Mouse (Mus musculus): Measurements from ENCODE around the gene Ralb.

DNA sequence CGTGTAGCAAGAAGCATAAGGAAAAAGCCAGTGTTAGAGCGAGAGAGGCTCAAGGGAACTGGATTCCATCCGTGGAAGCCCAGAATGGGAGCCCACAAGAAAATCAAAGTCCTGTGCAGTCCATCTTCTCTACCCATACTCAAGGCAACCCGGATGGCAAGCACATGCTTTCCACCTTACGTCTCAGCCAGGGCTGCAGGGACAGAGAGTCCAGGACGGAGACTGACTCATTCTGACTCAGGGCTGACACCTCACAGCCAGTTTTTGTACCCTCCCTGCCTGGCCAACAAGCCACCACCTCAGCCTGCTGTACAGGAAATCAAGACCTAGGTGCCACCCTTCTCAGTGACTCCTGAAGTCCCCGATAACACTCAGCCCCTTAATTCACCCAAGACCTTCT, 4.9 kb upstream of the Ralb start:
- TF ChIP-seq CTCF (IDR thresholded peaks at IDR 0.05) (no peak), EP300 (IDR thresholded peaks at IDR 0.05) (peak; percentile 58; the same call in 1 of the 2 replicates)
